Mouse (Mus musculus): ENCODE measurements around the gene Suds3. TPM values are rescaled to one million over a fixed set of nuclear protein-coding genes. Genes with fewer than 3 reads are reported as not detected.

Gene Suds3
- total RNA-seq, 1 experiment from 2014 or later, result 119 TPM

Other genes with a start within 250 kb of the Suds3 start
- 35.0 and 51.8 TPM in 2 replicates for gene Taok3, start 4.0 kb upstream of the Suds3 start, total RNA-seq (2021)
- 1,140 and 1,281 TPM in 2 replicates for gene Pebp1, start 171.5 kb upstream of the Suds3 start, total RNA-seq (2021)
- 18.2 and 34.2 TPM in 2 replicates for gene Vsig10, start 203.0 kb upstream of the Suds3 start, total RNA-seq (2021)
- gene Wsb2, start 241.2 kb upstream of the Suds3 start, total RNA-seq (2021), result 124 and 135 TPM in 2 replicates

Data from adrenal gland, postnatal 25 days (tissue).